Mouse (Mus musculus): ENCODE measurements around the gene Gm29582. TPM values are rescaled to one million over a fixed set of nuclear protein-coding genes. Genes with fewer than 3 reads are reported as not detected.

The Gm29582 gene
- not detected in 2 replicates for polyA plus RNA-seq (2015; fragmentation: Nextera tagmentation; extraction: Ambion mirVana)

GRCm38 (mm10) chrY:30738461-30738860, at the start of gene Gm29582:
Gene Gm29582, minus strand, starts transcription at chrY:30738561.

